Mouse (Mus musculus) kidney, adult 2 months (tissue): ENCODE results near the gene Ank.

Experiments used
- CTCF ChIP-seq: fragments of 200-500 bp; conservative IDR thresholded peaks from 2 replicates; pipeline ENCODE4 v1.5.1; 2011; ENCODE audit warnings: low read depth, mild to moderate bottlenecking, control low read depth, low read length, moderate library complexity, mixed read lengths; ENCODE audit not compliant: insufficient read depth, insufficient read length
- POLR2A ChIP-seq: fragments of 200-500 bp; IDR thresholded peaks from one replicate; pipeline ENCODE4 v1.6.1; 2011; ENCODE audit warnings: low read depth, low read length, control low read depth

DNA sequence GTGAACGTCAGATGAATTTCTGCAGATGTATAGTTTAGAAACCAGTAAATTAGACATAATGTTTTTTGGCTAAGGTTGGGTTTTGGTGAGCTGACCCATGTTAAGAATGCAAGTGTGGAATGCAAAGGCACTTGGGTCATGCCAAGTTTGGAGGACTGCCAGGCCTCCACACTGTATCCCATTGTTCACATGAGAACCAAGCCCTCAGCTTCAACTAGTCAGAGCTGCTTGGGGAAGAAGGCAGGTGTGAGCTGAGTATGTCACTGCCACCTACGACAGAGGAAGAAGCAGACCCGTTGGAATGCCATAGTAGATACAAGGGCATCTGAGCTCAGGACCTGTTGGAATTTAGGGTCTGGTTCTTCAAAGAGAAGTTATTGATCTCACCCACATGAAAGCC is 109.5 kb downstream of the Ank start:
- no peak for TF ChIP-seq POLR2A
- TF ChIP-seq CTCF, result no peak
